Mouse (Mus musculus): ENCODE data around the gene Pbx3. TPM values are rescaled to one million over a fixed set of nuclear protein-coding genes. Genes with fewer than 3 reads are reported as not detected.

Gene Pbx3
- polyA plus RNA-seq, 1 experiment: 12.2 TPM

GRCm38 (mm10) chr2:34139470-34140158 lies 233.3 kb downstream of the Pbx3 start:
- TF ChIP-seq POLR2A (IDR thresholded peaks at IDR 0.05; ENCODE audit: extremely low read depth, insufficient read depth, low read length): no peak
- no peak for TF ChIP-seq CTCF (IDR thresholded peaks at IDR 0.05; ENCODE audit: extremely low read depth, insufficient read depth, low read length)
- Histone ChIP-seq H3K4me3 (ENCODE audit: insufficient read depth, low read length) (no peak overlapping the region), H3K4me1 (ENCODE audit: control insufficient read depth, insufficient read depth, low read length) (peaks cover 4% of the 10 kb centered on the region), H3K27ac (ENCODE audit: insufficient read depth, low read length) (no peak overlapping the region)

- H3K4me3 ChIP-seq (ENCODE audit: insufficient read depth, low read length): no peak overlapping the region
- H3K27ac ChIP-seq (ENCODE audit: insufficient read depth, low read length): no peak overlapping the region
- TF ChIP-seq POLR2A (IDR thresholded peaks at IDR 0.05; ENCODE audit: extremely low read depth, insufficient read depth, low read length) (no peak), CTCF (IDR thresholded peaks at IDR 0.05; ENCODE audit: extremely low read depth, insufficient read depth, low read length) (no peak)
- H3K4me1 ChIP-seq (ENCODE audit: control insufficient read depth, insufficient read depth, low read length): peaks cover 4% of the 10 kb centered on the region
These were observed 237.6 kb downstream of the Pbx3 start for GRCm38 (mm10) chr2:34135316-34135715.

GRCm38 (mm10) chr2:34132751-34133150 lies 240.2 kb downstream of the Pbx3 start:
- Histone ChIP-seq H3K27ac (ENCODE audit: insufficient read depth, low read length) (no peak overlapping the region), H3K4me1 (ENCODE audit: control insufficient read depth, insufficient read depth, low read length) (no peaks in the 10 kb centered on the region), H3K4me3 (ENCODE audit: insufficient read depth, low read length) (no peak overlapping the region)
- TF ChIP-seq POLR2A (IDR thresholded peaks at IDR 0.05; ENCODE audit: extremely low read depth, insufficient read depth, low read length): no peak
- no peak for TF ChIP-seq CTCF (IDR thresholded peaks at IDR 0.05; ENCODE audit: extremely low read depth, insufficient read depth, low read length)

- no peak overlapping the region for H3K4me3 ChIP-seq (ENCODE audit: insufficient read depth, low read length)
- TF ChIP-seq CTCF (IDR thresholded peaks at IDR 0.05; ENCODE audit: extremely low read depth, insufficient read depth, low read length) (no peak), POLR2A (IDR thresholded peaks at IDR 0.05; ENCODE audit: extremely low read depth, insufficient read depth, low read length) (no peak)
- H3K4me1 ChIP-seq (ENCODE audit: control insufficient read depth, insufficient read depth, low read length): no peaks in the 10 kb centered on the region
- H3K27ac ChIP-seq (ENCODE audit: insufficient read depth, low read length): no peak overlapping the region
These were observed 243.2 kb downstream of the Pbx3 start for GRCm38 (mm10) chr2:34129674-34130267.

- H3K4me1 ChIP-seq (ENCODE audit: control insufficient read depth, insufficient read depth, low read length): no peaks in the 10 kb centered on the region
- H3K27ac ChIP-seq (ENCODE audit: insufficient read depth, low read length): no peak overlapping the region
- H3K4me3 ChIP-seq (ENCODE audit: insufficient read depth, low read length): no peak overlapping the region
- TF ChIP-seq CTCF (IDR thresholded peaks at IDR 0.05; ENCODE audit: extremely low read depth, insufficient read depth, low read length): no peak
- no peak for TF ChIP-seq POLR2A (IDR thresholded peaks at IDR 0.05; ENCODE audit: extremely low read depth, insufficient read depth, low read length)
These were observed 245.1 kb downstream of the Pbx3 start for GRCm38 (mm10) chr2:34127871-34128270.

- Histone ChIP-seq H3K4me1 (ENCODE audit: control insufficient read depth, insufficient read depth, low read length) (no peaks in the 10 kb centered on the region), H3K27ac (ENCODE audit: insufficient read depth, low read length) (no peak overlapping the region), H3K4me3 (ENCODE audit: insufficient read depth, low read length) (no peak overlapping the region)
- TF ChIP-seq CTCF (IDR thresholded peaks at IDR 0.05; ENCODE audit: extremely low read depth, insufficient read depth, low read length): no peak
These were observed 249.0 kb downstream of the Pbx3 start for GRCm38 (mm10) chr2:34123896-34124295.

Other genes starting within 250 kb of the Pbx3 start
- gene Mapkap1, start 33.6 kb upstream of the Pbx3 start, polyA plus RNA-seq (2012; rRNA removed): 52.4 and 53.0 TPM in 2 replicates